Mouse (Mus musculus): ENCODE measurements around the gene Abcd1.

The Abcd1 gene

GRCm38 (mm10) chrX:73744774-73745481 lies 28.5 kb downstream of the Abcd1 start:
- DNase-seq, result no peak

DNA sequence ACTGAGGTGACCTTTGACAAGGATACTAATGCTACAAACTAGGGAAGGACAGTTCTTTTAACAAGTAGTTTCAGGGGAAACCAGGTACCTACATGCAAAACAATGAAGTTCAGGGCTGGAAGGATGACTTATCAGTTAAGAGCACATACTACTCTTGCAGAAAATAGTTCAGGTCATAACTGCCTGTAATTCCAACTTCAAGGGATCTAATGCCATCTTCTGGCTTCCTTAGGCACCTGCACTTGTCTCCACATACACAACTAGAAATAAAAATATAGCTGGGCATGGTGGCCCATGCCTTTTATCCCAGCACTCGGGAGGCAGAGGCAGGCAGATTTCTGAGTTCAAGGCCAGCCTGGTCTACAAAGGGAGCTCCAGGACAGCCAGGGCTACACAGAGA lies 32.6 kb downstream of the Abcd1 start:
- DNase-seq, result no peak

GRCm38 (mm10) chrX:73756334-73757140 lies 40.1 kb downstream of the Abcd1 start, which contains the start of gene Plxnb3:
Gene Plxnb3, plus strand, starts transcription at chrX:73757090.
- no peak for DNase-seq

- no peak for DNase-seq
Measured at GRCm38 (mm10) chrX:73758611-73759290, 42.4 kb downstream of the Abcd1 start.

GRCm38 (mm10) chrX:73765311-73765710 lies 48.9 kb downstream of the Abcd1 start:
- peak; percentile 42 for DNase-seq

DNA sequence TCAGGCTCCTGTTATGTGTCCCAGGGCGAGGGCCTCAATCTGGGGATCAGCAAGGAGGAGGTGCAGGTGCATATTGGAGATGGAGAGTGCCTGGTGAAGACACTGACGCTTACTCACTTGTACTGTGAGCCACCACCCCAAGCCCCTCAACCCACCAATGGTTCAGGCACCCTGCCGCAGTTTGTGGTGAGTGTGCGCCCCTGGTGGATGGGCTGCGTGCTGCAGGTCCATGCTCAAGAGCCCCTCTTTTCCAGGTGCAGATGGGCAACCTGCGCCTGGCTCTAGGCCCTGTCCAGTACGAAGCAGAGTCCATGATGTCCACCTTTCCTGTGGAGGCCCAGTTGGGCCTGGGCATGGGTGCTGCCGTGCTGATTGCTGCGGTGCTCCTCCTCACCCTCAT lies 50.9 kb downstream of the Abcd1 start:
- DNase-seq, result peak; percentile 27

- DNase-seq, result no peak
Measured at GRCm38 (mm10) chrX:73774168-73774760, 57.9 kb downstream of the Abcd1 start, which contains the start of gene Srpk3. Gene Srpk3, plus strand, starts transcription at chrX:73774405.

DNA sequence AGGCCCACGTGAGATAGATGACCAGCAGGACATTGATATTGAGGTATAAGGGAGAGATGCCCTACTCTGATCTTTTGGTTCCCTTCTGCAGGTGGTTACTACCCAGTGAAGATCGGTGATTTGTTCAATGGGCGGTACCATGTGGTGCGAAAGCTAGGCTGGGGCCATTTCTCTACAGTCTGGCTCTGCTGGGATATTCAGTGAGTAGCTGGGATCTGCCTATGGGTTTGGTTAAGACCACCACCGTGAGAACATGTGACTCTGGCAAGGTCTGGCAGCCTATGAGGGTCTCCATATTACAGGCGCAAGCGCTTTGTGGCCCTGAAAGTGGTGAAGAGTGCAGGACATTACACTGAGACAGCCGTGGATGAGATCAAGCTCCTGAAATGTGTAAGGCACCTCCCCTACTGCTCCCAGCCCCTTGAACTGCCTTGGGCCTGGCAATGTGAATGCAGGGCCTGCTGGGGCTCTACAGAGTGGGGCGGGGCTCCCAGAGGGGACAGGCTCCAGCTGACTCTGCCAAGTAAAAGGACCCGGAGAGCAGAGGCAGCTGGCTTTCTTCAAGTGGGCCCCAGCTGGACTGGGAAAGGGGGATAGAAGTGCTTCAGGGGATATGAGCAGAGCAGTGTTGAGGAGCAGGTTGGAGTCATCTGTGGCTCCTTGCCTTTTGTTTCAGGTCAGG lies 58.5 kb downstream of the Abcd1 start:
- DNase-seq, result no peak

- DNase-seq, result no peak
Measured at GRCm38 (mm10) chrX:73782227-73782626, 65.8 kb downstream of the Abcd1 start.

DNA sequence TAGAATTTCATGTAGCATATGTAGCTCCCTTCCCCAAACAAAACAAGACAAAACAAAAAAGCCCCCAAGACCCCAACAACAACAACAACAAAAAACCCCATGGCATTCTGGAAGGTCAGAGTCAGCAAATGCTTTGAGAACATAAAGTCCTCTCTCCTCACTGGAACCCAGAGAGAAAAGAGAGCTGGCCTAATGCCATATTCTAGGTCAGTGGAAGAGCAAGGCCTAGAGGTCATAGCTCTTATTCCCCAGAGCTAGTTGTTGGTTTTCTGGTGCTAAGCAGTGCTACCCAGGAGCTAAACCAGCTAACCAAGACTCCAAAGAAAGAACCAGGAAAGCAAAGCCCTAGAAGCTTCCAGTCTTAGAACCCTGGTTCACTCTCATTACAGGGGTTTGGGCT lies 69.3 kb downstream of the Abcd1 start:
- DNase-seq, result no peak

DNA sequence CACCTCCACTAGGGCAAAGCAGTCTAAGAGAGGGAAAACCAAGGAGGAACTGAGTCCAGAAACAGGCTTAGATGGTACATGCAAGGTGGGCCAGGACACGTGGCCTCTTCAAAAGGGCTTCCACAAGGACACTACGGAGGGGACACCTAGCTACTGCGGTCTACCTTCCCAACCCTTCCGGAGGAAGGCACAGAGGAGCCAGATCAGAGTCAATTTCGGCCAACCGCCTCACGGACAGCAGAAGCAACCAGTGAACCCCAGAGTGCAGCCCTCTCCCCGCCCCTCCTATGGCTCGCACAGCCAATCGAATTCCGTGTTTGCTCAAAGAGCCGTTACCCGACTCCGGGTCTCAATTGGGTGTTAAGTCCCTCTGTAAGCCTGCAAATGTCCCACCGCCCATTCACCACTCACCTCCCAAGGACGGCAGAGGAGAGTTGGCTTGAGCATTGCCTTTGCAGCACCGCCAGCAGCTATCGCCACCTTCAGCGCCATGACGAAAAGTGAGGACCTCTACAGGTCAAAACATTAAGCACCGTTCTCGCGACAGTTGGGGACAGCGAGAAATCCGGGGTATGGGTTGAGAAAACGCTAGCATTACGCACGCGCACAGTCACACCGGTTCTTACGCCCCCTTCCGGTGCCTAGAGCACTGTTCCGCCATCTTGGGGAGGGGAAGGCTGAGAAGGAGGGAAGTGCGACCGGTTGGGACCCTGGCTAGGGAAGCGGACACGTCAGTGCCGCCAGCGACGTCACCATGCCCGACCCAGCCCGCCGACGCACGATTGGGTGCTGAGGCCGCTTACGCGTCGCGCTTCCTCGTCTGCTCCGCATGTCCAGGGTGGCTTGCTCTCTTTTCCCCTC lies 70.2 kb downstream of the Abcd1 start, which contains the start of the genes Idh3g and Ssr4:
Gene Idh3g, minus strand, starts transcription at position 534 of the 861 bp plus-strand sequence.
Gene Ssr4, plus strand, starts transcription at position 665 of the 861 bp plus-strand sequence.
- peak; percentile 97 for DNase-seq

DNA sequence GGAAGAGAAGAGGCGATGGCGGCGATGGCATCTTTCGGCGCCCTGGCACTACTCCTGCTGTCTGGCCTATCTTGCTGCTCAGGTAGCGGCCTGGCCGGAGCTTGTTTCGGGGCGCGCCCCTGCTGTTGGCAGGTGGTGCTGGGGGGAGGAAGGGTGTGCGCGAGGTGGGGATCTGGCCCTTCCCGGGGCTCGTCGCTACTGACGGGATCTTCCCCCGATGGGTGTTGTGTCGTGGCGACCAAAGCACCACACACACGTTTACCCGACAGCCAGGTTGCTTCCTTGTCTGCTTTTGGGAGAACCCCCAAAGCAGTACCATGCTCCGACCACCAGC lies 70.8 kb downstream of the Abcd1 start:
- no peak for DNase-seq
